Mouse (Mus musculus) common myeloid progenitor, adult 5-6 weeks (primary cell): Measurements from ENCODE around the gene Thoc7. TPM values are rescaled to one million over a fixed set of nuclear protein-coding genes. Genes with fewer than 3 reads are reported as not detected.

Experiments used
- ATAC-seq: replicated peaks from 2 replicates; pipeline ENCODE4 v1.8.0; 2016; ENCODE audit warnings: low read depth, mild to moderate bottlenecking, moderate TSS enrichment, inconsistent platforms; ENCODE audit not compliant: poor library complexity, severe bottlenecking
- total RNA-seq: library from RNA; stranded (forward); fragments of 200-1000, 187-1606 nt; gene quantifications from 2 replicates; pipeline ENCODE4 v1.2.3, GENCODE M21; 2017

Thoc7 gene
- total RNA-seq, 1 experiment from 2014 or later = 254 TPM

DNA sequence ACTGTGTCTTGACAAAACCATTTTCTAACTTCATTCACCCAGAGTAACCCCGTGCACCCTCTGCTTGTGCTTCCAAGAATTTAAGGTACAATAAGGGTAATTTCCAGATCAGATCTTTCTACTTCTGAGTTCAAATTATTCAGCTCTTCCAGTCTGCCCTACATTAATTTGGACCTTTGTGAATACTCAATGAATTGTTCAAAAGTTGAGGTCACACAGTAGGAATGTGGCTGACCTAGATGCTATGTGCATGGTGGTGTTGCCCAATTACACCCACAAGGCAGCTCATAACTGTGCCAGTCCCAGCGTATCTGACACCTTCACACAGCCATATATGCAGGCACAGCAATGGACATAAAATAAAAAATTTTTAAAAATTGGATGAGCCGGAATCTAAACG, 17.0 kb downstream of the Thoc7 start:
- ATAC-seq = no peak

DNA sequence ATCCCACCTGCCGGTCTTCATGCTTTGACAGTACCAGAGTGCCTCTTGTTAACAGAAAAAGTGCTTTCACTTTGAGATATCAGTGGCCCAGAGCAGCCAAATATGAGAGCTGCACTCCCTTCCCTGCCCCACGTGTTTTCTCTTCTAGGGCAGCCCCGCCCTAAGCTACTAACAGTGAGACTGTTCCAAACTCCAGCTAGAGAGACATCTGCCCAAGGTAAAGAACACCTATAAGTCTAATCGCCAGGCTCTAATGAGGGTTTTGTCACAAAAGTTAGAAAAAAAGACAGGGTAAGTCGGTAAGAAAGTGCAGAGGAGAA, 27.6 kb downstream of the Thoc7 start:
- ATAC-seq = peak; percentile 48; the same call in 1 of the 2 replicates

DNA sequence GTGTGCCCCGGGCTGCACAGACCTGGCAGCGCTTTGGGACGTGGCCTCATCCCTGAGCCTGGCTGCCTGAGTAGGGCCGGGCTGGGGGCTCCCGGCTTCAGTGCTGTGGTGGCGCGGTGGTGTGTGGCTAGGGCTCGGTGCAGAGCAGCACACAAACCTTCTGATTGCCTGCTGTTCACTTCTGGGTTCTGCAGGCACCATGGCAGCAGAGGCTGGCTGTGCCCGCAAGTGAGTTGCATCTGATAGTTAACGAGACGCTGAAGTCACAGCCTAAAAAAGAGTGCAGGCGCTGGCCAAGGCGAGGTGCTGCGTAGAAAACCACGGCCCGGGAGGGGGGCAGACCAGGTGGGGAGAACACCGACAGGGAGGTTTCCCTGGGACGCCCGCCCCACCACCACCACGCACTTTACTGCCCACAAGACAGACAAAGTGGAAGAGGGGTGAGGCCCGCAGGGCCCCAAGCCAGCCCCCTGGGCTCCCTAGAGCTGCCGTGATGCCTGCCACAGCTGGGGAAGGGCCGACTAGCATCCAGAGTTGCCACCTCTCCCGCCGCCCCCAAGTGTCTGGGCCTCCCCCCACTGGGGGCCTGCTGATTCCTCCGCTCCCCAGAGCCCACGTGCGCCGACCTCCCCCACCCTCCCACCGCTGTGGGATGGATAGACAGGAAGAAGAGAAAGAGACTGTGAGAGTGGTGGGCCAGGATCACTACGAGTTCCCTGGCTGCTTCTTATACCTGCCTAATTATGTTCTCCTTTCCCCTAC, 28.2 kb downstream of the Thoc7 start:
- ATAC-seq = peak; percentile 81

DNA sequence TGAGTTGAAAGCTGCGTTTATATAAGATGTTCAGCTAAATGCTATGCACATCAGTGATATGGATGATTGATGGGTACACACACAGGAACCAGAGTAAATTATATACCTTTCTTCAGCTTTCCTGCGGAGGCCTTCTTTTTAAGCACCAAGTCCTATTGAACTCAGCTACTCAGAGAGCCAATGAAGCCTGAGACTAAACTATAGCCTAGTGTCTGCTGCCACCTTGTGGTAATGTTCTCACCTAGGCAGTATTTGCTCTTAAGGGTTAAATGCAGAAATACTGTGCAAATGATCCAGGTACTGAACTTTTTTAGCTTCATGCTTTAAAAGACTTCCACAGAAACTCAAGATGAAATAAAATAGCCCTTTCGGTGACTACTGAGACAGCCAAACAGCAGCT, 44.0 kb downstream of the Thoc7 start:
- ATAC-seq = peak; percentile 98

DNA sequence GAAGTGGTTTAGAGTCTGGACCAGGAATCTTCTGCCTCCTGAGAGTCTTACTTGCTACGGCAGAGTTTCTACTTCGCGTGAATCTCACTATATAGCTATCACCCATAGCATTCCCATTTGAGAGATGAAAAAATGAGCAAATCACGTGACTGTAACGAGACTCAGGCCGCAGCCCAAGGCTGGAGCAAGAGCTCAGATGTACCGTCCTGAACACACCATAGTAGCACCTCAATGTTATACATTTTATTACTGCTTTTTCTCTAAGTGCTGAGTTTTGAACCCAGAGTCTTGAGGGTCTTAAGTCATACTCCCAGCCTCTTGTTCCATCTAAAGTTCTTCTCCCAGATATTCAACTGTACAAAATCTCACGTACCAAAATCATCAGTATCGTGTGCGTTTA, 44.4 kb downstream of the Thoc7 start:
- ATAC-seq = no peak

DNA sequence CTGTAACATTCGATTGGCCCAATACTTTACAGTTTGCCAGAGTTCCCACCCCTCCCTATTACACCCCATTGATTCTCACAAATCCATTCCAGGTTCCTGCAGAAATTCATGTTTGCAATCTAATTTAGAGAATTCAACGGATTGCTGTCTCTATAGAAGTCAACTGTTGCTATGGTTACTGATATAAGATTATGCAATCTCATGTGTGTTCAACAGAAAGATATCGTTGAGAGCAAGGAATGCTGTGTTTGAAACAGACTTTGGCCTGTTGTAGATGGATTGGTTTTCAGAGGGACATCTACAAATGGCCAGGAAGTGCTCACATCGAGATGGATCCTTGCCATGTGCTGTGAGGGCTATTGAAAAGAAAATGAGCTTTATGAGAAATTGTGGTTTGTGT, 46.4 kb downstream of the Thoc7 start:
- ATAC-seq = no peak

DNA sequence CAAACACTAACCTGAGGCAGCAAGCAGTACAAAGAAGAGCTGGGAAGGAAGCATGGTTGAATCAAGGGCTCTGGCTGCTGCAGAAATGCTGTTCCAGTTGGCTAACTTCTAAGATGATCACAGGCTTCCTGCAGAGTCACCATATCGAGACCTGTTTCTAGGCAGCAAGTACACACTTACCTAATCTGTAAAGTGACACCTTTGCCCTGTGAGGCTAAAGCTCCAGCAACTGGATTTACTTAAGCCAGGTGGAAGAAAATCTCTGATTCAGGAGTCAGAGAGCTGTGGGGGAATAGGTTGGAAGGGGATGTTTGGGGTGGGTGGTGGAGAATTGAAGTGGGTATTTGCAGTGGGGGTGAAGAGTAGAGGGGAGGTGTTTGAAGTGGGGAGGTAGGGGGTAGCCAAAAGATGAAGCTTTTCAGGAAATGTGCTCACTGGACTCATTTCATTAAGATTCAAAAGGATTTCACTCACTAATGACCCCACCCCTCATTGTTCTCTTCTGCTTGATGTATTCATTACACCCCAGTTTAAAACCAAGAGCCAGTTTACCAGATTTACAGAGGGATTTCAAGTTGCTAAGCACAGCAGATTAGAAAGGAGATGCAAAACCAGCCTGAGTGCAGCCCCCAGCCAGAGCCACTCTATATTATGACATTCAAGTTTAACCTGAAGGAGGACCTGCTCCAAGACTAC, 47.1 kb downstream of the Thoc7 start, which contains the start of gene Gm281:
Gm281 (minus strand) TSS at position 92 of the 696 bp plus-strand sequence.
- no peak for ATAC-seq

DNA sequence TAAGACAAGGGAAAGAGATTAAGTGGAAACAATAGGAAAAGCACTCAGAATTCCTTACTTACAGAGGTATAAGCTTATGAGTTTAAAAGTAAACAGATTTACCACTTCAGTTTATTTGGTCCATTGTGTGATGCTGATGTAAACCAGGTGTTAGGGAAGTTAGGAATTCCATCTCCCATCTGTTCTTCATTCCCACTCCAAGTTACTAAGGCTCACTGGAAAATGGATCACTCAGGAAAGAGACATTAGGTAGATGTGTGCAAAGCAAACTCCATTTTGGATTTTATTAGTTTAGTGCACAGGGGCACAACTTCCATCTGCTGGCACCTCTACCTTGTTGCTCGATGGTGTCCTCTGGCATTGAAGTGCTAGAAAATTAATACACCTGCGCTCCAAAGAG, 51.5 kb downstream of the Thoc7 start:
- ATAC-seq = no peak

DNA sequence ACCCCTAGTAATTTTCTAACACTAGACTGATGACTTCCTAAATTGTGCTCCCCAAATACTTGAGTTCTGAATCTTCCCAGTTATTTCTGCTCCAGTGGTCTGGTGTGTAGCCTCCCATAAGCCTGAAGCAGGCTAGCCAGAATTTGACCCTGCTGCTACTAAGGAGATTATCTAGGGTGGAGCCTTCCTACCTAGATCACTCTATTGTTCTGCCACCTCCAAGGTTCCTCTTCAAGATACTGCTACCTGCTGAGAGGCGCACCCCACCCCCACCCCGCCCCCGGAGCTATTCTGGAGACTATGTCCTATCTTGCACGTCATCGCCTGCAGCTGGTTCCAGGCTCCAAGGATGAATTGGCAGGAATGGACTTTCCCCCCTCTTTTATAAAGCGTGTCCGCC, 54.5 kb downstream of the Thoc7 start:
- no peak for ATAC-seq

DNA sequence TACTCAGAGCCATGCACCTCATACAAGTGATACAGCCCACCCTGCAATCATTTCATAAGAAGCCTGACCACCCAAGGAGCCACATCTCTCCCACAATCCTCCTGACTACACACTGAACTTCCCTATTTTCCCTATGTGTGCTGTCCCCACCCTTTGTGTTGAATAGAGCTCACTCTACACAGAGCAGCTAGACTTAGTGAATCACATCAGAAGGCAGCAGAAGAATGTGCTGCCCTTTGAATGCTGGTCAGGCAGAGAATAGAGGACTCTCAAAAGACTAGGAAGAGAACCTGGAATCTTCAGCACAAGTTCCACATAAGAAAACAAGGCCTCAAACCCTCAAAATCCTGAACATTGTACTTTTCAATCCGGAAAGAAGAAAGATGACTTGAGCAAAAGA, 55.2 kb downstream of the Thoc7 start:
- no peak for ATAC-seq

DNA sequence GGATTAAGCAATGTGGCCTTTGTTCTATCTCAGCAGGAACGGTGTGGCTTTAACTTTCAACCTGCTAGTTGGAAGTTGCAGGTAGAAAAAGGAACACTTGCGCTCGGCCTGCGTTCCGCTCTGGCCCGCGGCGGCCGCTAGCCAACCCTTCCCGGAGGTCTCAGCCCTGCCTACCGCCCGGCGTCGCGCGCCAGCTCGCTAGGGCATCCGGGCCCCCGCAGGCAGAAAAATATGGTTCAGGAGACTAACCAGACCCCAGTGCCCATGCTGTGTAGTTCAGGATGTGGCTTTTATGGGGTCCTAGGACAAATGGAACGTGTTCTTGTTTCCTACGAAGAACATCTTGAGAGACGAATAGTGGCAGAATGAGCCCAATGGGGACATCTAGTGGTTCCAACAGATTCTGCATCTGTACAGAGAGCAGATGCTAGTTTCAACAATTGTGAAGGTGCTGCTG, 60.0 kb downstream of the Thoc7 start:
- peak; percentile 97 for ATAC-seq

Other genes starting within 250 kb of the Thoc7 start
- gene Gm281, start 47.4 kb downstream of the Thoc7 start, total RNA-seq = not detected in 2 replicates
- gene Atxn7, start 412 bp downstream of the Thoc7 start, total RNA-seq = 19.3 and 30.0 TPM in 2 replicates
- 208 and 220 TPM in 2 replicates for gene Psmd6, start 159.1 kb upstream of the Thoc7 start, total RNA-seq
- not detected in 2 replicates for gene Olfr720, start 225.0 kb upstream of the Thoc7 start, total RNA-seq